Mouse (Mus musculus): ENCODE measurements at regions not wholly inside any gene's neighbourhood (a gene's known extent, or its start where the extent isn't known, plus 50 kb on each side); places are given as distances from the start of the nearest gene placed in this dataset.

DNA sequence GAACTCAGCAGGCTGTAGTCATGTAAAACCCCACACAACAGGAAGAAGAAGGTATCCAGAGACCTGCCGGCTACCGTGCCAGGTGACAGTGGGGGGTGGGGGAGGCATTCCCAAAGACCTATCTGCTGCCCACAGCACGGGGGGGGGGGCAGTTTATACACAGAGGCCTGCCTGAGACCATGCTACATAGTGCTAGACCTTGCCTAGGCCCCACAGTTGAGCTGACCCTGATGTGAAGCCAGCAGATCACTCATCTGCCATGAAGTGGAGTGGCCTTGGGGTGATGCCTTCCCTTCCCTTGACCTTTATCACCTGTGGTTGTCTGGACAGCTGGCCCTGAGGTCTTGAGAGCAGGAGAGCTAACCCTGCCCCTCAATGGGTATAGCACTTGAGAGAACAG, 108.6 kb upstream of the Pik3r1 start:
- no peak for ATAC-seq (ENCODE audit: extremely low read depth, insufficient number of reproducible peaks, low FRiP score, poor library complexity, severe bottlenecking)

DNA sequence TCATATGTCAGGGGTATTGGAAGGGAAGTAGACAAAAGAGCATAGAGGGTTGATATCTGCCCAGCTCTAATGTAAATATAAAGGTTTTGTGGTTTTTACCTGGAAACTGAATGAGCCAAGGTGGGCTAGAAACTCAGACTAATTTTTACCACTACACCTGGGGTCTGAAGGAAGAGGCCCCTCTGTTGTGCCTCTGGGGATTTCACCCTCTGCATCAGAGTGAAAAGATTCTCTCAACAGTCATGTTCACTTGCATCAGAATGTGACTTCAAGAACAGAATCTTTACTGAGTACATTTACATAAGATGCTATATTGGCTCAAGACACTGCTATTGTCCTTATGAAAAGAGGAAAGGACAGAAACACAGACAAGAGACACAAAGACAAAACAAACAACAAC, 110.2 kb upstream of the Pik3r1 start:
- no peak for ATAC-seq (ENCODE audit: extremely low read depth, insufficient number of reproducible peaks, low FRiP score, poor library complexity, severe bottlenecking)

DNA sequence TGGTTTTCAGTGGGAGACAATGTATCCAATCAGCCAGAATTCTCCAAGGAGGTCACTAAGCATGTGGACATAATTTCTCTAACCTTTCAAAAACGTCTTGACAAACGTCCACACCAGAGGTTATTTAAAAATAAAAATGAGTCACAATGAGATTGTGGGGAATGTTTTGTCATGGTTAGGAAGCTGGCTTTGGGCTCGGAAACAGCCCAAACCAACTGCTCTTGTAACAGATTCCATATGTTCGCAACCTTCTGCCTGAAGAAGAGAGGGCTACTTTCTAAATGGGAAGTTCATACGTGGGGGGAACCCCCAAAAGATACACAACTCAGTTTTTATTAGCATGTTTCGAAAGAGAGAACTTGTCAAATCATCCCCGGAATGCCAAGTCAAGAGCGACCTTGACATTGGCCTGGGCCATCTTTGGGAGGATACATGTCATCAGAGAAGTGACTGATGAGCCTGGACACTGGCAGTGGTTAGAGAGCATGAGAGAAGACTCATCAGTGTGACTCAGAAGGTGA, 111.6 kb upstream of the Pik3r1 start:
- ATAC-seq (ENCODE audit: extremely low read depth, insufficient number of reproducible peaks, low FRiP score, poor library complexity, severe bottlenecking) = no peak

GRCm38 (mm10) chr13:101883177-101883576, 115.2 kb upstream of the Pik3r1 start:
- ATAC-seq (ENCODE audit: extremely low read depth, insufficient number of reproducible peaks, low FRiP score, poor library complexity, severe bottlenecking) = no peak

DNA sequence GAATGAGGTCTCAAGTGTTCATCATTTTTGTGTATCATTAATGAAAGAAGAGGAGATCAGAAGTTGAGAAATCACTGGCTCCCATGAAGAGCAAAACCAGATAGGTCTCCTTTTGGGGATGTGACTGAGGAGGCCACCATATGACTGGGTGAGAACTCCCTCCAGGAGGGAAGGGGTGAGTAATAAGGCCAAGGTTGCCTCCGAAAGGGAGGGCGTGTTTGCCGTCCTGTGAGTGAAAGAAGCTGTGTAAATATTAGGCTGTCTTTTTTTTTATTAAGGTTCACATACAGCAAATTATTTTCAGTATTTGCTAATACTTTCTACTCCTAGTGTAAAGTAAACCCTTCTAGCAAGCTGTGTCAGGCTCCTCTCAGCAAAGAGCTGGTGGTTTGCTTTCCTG, 116.7 kb upstream of the Pik3r1 start:
- ATAC-seq (ENCODE audit: extremely low read depth, insufficient number of reproducible peaks, low FRiP score, poor library complexity, severe bottlenecking) = no peak

DNA sequence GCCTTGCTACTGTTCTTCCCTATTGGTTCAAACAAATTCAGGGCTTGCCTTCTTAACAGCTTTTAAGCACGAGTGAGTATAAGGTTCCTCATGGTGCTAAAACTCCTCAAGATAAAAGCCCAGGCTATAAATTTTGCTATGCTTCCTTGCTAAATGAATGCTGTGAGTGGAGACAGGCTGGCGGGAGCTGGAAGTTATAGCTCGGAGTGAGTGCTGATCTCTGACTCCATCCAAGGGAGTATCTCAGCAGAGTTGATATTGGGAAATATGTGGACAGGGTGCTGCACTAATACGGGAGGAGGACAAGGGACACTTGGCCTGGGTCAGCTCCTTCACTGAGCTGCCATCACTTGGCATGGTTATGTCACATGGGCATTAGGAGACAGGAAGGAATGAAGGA, 123.5 kb upstream of the Pik3r1 start:
- no peak for ATAC-seq (ENCODE audit: extremely low read depth, insufficient number of reproducible peaks, low FRiP score, poor library complexity, severe bottlenecking)

DNA sequence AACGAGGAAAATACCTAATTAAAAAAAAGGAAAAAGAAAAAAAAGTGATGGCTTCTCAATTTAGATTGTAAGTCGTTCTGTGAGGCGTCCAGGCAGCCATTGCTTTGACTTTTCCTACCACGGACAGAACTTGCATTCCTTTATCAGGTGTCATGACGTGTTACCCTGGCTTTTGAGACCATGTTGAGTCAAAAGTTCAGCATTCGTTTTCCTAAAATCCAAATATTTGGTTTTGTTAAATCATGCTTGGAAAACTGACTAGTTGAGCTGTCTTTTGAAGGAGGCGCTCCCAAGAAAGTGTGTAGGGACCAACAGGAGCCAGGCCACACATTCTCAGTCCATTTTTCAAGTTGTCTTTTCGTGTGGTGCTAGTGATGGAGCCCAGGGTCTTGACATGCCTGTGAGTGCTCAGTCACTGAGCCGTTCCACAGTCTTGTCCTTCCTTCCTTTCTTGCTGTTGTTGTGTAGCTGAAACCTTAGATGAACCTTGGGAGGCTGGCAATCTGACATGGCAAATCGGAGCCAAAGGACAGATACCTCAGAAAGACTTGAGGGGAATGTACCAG, 125.1 kb upstream of the Pik3r1 start:
- no peak for ATAC-seq (ENCODE audit: extremely low read depth, insufficient number of reproducible peaks, low FRiP score, poor library complexity, severe bottlenecking)

- ATAC-seq (ENCODE audit: extremely low read depth, insufficient number of reproducible peaks, low FRiP score, poor library complexity, severe bottlenecking) = no peak
Measured at GRCm38 (mm10) chr13:101895161-101895560, 127.1 kb upstream of the Pik3r1 start.

DNA sequence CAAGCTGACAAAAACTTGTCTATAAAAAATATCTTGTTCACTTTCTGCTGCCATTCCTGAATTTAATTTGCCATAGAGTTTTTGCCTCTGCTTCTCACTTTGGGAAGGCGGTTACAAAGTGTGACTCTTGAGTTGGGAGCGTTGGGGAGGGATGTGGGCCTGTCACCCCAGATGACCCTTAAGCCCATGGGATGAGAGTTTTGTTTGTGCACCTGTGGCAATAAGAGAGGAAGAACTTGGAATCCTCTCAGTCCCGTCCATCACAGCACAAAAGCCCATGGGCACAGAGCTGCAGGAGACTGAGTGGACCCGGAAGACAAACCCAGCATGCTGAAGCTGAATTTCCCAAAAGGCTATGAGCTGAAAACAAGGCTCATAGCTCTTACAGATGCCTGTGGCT, 127.7 kb upstream of the Pik3r1 start:
- ATAC-seq (ENCODE audit: extremely low read depth, insufficient number of reproducible peaks, low FRiP score, poor library complexity, severe bottlenecking) = no peak

- ATAC-seq (ENCODE audit: extremely low read depth, insufficient number of reproducible peaks, low FRiP score, poor library complexity, severe bottlenecking) = no peak
Measured at GRCm38 (mm10) chr13:101896946-101897345, 128.9 kb upstream of the Pik3r1 start.

- ATAC-seq (ENCODE audit: extremely low read depth, insufficient number of reproducible peaks, low FRiP score, poor library complexity, severe bottlenecking) = no peak
Measured at GRCm38 (mm10) chr13:101902213-101902612, 134.2 kb upstream of the Pik3r1 start.

- ATAC-seq (ENCODE audit: extremely low read depth, insufficient number of reproducible peaks, low FRiP score, poor library complexity, severe bottlenecking) = no peak
Measured at GRCm38 (mm10) chr13:101905909-101906676, 138.1 kb upstream of the Pik3r1 start.

GRCm38 (mm10) chr13:101909026-101909425, 141.0 kb upstream of the Pik3r1 start:
- ATAC-seq (ENCODE audit: extremely low read depth, insufficient number of reproducible peaks, low FRiP score, poor library complexity, severe bottlenecking) = no peak

- no peak for ATAC-seq (ENCODE audit: extremely low read depth, insufficient number of reproducible peaks, low FRiP score, poor library complexity, severe bottlenecking)
Measured at GRCm38 (mm10) chr13:101910687-101911086, 142.7 kb upstream of the Pik3r1 start.

- ATAC-seq (ENCODE audit: extremely low read depth, insufficient number of reproducible peaks, low FRiP score, poor library complexity, severe bottlenecking) = no peak
Measured at GRCm38 (mm10) chr13:101914132-101914531, 146.1 kb upstream of the Pik3r1 start.

- no peak for ATAC-seq (ENCODE audit: extremely low read depth, insufficient number of reproducible peaks, low FRiP score, poor library complexity, severe bottlenecking)
Measured at GRCm38 (mm10) chr13:101914691-101915541, 146.9 kb upstream of the Pik3r1 start.

- no peak for ATAC-seq (ENCODE audit: extremely low read depth, insufficient number of reproducible peaks, low FRiP score, poor library complexity, severe bottlenecking)
Measured at GRCm38 (mm10) chr13:101915542-101915941, 147.5 kb upstream of the Pik3r1 start.

- ATAC-seq (ENCODE audit: extremely low read depth, insufficient number of reproducible peaks, low FRiP score, poor library complexity, severe bottlenecking) = no peak
Measured at GRCm38 (mm10) chr13:101915948-101916594, 148.1 kb upstream of the Pik3r1 start.

DNA sequence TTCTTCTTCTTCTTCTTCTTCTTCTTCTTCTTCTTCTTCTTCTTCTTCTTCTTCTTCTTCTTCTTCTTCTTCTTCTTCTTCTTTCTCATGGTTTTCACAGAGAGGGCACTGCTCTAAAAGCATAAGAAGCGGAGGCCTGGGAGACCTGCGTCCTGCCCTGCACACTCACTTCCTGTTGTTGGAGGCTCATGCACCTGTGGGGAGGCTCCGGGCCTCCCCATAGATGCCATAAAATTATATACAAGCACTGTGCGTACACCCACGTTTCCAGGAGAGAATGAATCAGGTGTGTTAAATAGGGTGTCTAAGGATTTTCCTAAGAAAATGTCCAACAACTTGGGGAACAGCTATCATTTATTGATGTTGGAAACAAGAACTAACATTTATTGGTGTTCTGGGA, 148.9 kb upstream of the Pik3r1 start:
- ATAC-seq (ENCODE audit: extremely low read depth, insufficient number of reproducible peaks, low FRiP score, poor library complexity, severe bottlenecking) = no peak
